Mouse (Mus musculus) Patski (cell line): Measurements from ENCODE around the gene Gm9964. TPM values are rescaled to one million over a fixed set of nuclear protein-coding genes. Genes with fewer than 3 reads are reported as not detected.

Experiments
- ATAC-seq: fragments of 100-300 bp; one replicate; pipeline ENCODE4 v1.8.0; 2021
- CTCF ChIA-PET: fragments of 350-600 bp; sonication (Branson Sonifier 250); formaldehyde crosslinking; loops from one replicate; lab custom pipeline; 2022; ENCODE audit warnings: inconsistent platforms; lab: Charles Lee
- POLR2A ChIA-PET: fragments of 350-600 bp; sonication (Branson Sonifier 250); formaldehyde crosslinking; loops from one replicate; lab custom pipeline; 2022; ENCODE audit warnings: antibody characterized with exemption, inconsistent platforms; lab: Charles Lee
- DNase-seq: peaks from one replicate; pipeline ENCODE4 v3.0.0-alpha.2; 2011; ENCODE audit warnings: low read depth, low spot score
- H3K27me3 ChIP-seq: fragments of 371-371 bp; one replicate; pipeline ENCODE4 v1.5.1; 2021
- CTCF ChIP-seq: fragments of 100-300 bp; IDR thresholded peaks from one replicate; pipeline ENCODE4 v1.5.1; 2021
- in situ Hi-C: fragments of 300-500 bp; cut with MboI; formaldehyde crosslinking; loops from 3 replicates; pipeline ENCODE4 v1.11.1; 2018; ENCODE audit warnings: low pct_unique_long_range_greater_than_20kb, mixed read lengths
- polyA plus RNA-seq: library from polyadenylated mRNA; unstranded; gene quantifications from one replicate; pipeline ENCODE4 v1.2.3, GENCODE M21; 2021

Gene Gm9964
- polyA plus RNA-seq, 1 experiment from 2014 or later, result not detected

GRCm38 (mm10) chr11:79258738-79259137 lies 38.0 kb downstream of the Gm9964 start:
- in situ Hi-C loops, result no loop called here
- ChIA-PET CTCF (no interaction called here), POLR2A (no interaction called here)
- DNase-seq, result no peak
- H3K27me3 ChIP-seq, result no peaks in the 10 kb centered on the region
- no peak for ATAC-seq
- no peak for TF ChIP-seq CTCF

DNA sequence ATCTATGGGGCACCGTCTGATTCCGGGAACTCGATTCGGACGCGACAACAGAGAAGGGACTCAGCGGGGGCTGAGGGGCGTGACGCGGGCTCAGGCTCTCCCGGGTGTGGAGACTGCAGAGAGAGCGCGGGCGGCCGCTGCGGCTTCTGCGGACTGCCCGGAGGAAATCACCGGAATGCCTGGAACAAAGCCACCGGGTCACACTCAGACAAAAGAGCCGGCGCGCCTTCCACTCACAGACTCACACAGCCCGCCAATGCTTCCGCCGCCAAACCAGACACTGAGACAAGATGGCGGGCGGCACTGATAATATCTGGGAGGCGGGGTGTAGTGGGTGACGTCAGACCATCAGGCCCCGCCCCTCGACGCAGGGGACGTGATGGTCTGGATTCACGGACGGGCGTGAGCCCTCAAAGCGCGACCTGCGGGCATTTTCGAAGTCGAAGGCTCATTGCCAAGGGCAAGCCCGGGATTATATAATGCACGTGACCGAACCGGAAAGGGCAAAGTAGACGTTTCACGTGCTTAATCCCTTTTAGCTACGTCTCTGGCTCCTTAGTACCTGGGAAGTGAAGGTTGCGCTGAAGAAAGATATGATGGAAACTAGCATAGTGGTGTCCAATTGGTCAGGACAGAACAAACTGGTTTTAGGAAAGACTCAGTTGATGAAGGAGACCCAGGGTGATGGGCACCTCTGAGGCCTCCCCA lies 42.2 kb downstream of the Gm9964 start, which contains the start of gene Wsb1:
TSS of gene Wsb1 (minus strand) at position 281 of the 708 bp plus-strand sequence.
- no peak for TF ChIP-seq CTCF
- in situ Hi-C loops, result no loop called here
- ChIA-PET POLR2A (interaction anchor here (0.7 to 1.9 kb wide), 5 partner anchors 9 to 88 kb away, joined by 3 to 6 read pairs (median 5); partner anchors contain the start of gene Gm9964), CTCF (no interaction called here)
- DNase-seq, result peak; percentile 60
- H3K27me3 ChIP-seq, result no peaks in the 10 kb centered on the region
- peak; percentile 78 for ATAC-seq

DNA sequence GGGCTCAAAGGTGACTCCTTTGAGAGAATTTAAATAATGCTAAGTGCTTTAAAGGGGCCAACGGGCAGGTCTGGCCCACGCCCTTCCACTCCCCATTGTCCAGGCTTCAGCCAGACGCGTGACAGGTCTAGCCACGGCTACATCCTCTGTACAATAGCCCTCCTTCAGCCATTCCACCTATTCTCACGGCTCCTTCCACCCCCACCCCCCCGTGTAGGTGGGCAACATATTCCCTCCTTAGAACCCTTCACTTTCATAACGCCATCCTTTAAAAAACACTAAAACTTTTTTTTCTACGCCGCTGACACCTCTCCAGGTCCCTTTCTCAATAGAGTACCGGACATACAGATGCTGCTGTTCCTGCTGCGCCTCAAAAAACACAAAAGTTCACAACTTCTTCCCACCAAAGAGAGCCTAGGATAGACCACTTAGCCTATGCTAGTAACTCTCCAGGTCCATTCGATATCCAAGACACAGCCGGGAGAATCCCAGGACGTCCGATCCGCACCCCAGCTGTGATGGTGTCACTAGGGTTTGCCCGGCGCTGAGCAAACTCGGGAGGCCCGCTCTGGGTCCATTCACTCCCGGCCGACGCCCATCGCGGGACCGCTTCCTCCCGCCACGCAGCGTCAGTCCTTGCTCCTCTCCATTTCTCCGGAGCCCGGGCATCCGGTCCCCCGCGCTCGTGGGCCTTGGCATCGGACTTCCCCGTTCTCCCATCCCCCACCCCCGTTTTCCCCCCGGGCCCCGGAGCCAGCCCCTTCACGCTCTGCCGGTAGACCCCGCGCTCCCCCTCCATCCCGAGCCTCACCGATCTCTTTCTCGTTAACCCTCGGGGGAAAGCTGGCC lies 42.9 kb downstream of the Gm9964 start:
- DNase-seq (no peak), ATAC-seq (no peak)
- ChIA-PET CTCF (interaction anchor here (6.2 kb wide), 1 partner anchor 16 kb away, joined by 22 read pairs; no protein-coding TSS in a partner anchor), POLR2A (interaction anchor here (0.9 to 1.9 kb wide), 4 partner anchors 14 to 43 kb away, joined by 3 to 6 read pairs (median 5); partner anchors contain the start of gene Gm9964)
- in situ Hi-C loops, result no loop called here
- TF ChIP-seq CTCF, result no peak
- H3K27me3 ChIP-seq, result no peaks in the 10 kb centered on the region

GRCm38 (mm10) chr11:79252881-79253541 lies 43.7 kb downstream of the Gm9964 start:
- ChIA-PET CTCF (interaction anchor here (1.1 to 6.2 kb wide), 2 partner anchors 15 to 28 kb away, joined by 3 to 22 read pairs; no protein-coding TSS in a partner anchor), POLR2A (interaction anchor here (1.1 to 1.2 kb wide), 2 partner anchors 13 to 24 kb away, joined by 3 to 5 read pairs; no protein-coding TSS in a partner anchor)
- DNase-seq (peak; percentile 64), ATAC-seq (no peak)
- no peaks in the 10 kb centered on the region for H3K27me3 ChIP-seq
- in situ Hi-C loops, result no loop called here
- TF ChIP-seq CTCF, result no peak

Other genes with a start within 250 kb of the Gm9964 start
- gene Ksr1, start 150.5 kb downstream of the Gm9964 start, polyA plus RNA-seq, result 10.0 TPM
- gene Wsb1, start 42.2 kb downstream of the Gm9964 start, polyA plus RNA-seq, result 237 TPM
- gene Nf1, start 42.8 kb upstream of the Gm9964 start, polyA plus RNA-seq, result 24.1 TPM
- not detected for gene Omg, start 207.2 kb upstream of the Gm9964 start, polyA plus RNA-seq
- 0.05 TPM for gene Evi2b, start 226.9 kb upstream of the Gm9964 start, polyA plus RNA-seq
- not detected for gene Evi2, start 233.7 kb upstream of the Gm9964 start, polyA plus RNA-seq
- gene Evi2a, start 233.7 kb upstream of the Gm9964 start, polyA plus RNA-seq, result 0.08 TPM